Mouse (Mus musculus): Measurements from ENCODE around the gene Aldh6a1.

The Aldh6a1 gene

DNA sequence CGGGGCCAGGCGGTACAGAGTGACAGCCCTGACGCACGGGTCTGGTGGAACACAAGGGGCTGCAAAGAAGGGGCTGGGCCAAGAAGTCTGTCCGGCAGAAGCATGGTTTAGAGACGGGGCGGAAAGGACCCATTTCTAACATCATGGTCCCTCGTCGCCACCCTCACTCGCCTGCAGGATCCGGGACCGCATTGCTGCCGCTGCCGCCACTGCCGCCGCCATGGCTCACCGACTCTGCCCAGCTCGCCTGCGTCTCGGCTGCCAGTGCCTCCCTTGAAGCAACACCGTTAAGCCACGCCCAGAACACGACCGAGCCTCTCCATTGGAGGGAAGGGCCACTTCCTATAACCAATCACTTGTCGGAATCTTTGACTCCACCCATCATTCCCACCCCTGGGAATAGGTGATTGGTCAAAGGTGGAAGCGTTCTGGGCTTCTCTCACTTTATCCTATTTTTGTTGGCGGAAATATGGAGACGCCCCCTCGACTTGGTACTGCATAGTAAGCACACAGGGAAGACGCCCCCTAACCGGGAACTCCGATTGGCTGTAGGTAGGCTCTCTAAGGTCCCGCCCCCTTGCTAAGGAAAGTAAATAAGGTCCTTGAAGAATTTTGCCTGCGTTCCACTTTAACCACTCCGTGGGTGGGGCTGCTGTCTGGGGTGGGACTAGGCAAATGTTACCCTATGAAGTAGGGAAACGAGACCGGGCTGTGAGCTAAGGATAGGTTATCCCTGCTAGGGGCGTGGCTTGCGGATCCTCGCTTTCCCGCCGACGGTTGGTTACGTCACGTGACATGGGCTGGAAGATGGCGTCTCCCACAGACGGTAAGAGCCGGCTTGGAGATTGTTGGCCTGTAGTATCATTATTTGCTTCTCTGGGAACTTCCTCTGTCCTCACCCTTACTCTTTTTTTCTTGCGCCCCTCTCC lies at the start of gene Aldh6a1, which contains the start of gene Lin52:
TSS of gene Aldh6a1 (minus strand) at position 287 of the 929 bp plus-strand sequence.
TSS of gene Lin52 (plus strand) at position 705 of the 929 bp plus-strand sequence.
- peak; percentile 94 for DNase-seq

GRCm38 (mm10) chr12:84496795-84497194 lies 46.0 kb upstream of the Aldh6a1 start:
- DNase-seq: no peak

DNA sequence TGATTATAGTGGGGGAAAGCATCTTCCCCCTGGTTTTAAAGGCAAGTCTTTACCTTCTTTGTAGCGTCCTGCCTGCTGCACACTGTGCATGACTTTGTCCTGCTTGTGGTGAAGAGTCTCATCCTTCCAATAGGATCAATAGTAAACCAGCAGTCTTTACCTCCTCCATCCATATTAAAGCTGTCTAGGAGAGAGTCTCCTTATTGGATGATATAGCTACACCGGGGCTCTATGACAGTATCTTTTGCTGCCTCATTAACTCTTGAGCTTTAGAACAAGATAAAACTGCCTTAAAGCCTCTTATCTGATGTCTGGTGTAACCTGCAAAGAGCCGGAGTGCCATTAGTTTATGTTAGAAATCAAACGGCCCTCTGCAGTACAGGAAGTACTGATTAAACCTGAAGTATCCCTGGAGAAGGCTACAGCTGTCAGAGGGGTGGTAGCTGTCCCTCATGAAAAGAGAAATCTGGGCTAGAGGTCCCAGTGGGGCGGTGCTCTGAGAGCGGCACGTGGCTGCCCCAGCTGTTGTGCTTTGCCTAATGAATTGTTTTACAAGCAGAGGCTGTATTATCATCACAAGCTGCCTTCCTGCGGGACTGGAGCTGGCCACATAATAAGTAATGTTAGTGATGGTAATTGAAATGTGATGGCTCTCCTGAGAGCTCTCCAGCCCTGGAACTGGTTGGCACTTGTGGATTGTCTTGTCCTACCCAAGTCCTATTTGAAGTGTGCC lies 36.7 kb upstream of the Aldh6a1 start:
- DNase-seq: no peak

DNA sequence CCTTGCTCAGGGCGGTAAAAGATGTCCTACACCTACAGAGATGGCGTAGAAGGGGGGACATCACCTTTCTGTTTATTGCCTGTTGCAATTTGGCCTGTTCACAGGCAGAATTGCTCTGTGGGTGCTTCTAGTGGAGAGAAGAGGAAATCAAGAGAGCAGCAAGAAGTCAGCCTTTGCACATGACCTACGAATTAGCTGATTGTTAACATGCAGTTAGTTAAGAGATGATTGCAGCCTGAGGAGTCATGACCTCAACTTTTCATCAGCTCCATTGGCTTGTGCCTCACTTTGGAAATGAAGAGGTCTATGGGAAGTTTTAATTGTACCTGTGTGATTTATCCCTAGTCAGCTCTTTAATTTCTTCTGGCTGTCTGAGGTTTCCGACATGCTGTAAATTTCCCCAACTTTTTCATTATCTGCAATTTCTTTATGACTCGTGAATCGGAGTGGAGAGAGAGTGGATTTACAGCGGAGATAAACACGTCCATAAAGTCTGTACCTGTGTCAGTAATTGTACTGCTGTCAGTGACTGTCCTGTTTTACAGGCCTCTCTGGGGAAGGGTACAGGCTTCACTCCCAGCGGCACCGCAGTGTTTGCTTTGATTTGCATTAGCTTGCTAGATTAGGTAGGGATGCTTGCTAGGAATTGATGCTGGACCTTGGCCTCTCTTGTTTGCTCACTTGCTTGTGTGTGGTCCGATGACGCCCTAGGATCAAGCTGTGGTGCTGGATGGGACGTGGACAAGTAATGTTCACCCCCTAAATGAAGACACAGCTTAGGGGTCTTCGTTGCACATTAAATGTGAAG lies 32.2 kb upstream of the Aldh6a1 start:
- no peak for DNase-seq

DNA sequence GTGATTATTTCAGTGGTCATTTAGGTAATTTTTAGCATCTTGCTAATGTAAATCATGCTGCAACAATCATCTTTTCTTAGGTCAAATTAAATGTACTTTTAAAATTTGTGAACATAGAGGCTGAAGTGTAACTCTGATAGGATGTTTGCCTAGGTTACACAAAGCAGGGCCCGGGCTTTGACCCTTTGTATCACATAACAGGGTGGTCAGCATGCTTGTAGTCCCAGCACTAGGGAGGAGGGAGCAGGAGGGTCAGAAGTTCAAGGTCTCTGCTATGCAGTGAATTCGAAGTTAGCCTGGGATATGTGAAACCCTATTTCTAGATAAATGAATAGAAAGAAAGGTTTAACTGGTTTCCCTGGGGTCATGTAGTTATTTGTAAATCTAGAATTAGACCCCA lies 30.4 kb upstream of the Aldh6a1 start:
- DNase-seq: no peak

DNA sequence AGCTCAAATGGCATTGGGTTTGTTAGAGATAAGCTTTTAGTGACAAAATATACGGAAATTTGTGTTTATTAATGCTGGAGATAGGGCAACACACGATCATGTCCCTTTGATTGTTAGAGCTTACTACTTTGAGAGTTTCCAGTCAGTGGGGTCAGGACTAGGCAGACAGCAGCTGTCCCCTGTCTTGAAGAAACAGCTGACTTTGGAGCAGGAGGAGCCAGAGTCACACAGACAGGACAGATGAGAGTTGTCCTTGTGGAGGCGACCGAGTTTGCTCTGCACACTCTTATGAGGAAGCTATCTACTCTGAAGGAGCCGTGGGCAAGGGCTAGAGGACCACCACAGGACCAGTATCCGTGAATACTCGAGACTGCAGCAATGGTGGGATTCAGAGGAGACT lies 28.1 kb upstream of the Aldh6a1 start:
- DNase-seq: no peak

DNA sequence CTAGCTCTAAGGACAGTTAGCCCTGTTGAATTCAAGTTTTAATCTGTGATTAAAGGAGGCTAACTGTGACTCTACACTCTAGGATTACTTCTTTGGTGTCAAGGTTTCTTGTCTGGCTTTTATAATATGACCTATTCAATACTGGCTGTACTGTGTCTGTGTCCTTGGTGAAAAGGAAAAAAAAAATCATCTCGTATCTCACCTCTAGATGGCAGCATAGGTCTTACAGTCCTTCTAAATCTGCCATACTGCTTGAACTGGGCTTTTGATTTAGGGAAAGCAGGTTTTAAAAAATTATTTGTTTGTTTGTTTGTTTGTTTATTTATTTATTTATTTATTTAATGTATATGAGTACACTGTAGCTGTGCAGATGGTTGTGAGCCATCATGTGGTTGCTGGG lies 17.9 kb upstream of the Aldh6a1 start:
- DNase-seq: no peak

- no peak for DNase-seq
Observed at GRCm38 (mm10) chr12:84462856-84463255, 12.1 kb upstream of the Aldh6a1 start.

DNA sequence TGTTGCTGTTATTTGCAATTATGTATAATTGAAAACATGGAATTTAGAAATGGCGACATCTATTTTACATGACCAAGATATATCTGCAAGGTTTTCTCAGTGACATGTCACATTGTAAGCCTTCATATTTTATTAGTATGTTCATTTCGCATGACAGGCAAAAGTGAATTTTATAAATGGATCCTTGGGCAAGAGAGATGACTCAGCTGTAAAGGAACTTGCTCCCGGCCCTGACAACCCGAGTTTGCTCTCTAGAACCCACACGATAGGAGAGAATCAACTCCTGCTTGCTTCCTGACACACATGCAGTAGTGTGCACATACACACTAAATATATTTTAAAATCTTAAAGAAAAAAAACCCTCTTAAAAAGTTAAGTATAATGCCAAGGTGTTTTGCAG lies 10.6 kb upstream of the Aldh6a1 start:
- no peak for DNase-seq

- DNase-seq: no peak
Observed at GRCm38 (mm10) chr12:84459845-84460244, 9.0 kb upstream of the Aldh6a1 start.

DNA sequence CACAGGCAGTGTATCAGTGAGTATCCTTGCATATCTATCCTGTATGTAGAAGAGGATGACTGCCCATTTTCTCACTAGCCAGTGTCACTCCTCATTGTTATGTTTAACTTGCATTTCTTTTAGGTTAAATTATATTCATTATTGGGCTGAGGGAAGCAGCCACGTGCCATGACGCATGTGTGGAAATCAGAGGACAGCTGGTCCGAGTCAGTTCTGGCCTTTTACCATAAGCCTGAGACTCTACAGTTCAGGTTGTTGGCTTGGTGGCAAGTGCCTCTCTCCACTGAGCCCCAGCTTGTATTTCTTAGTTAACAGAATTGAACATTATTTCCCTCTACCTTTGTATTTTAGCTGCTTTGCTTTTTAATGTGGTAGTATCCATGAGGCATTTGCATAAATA lies 6.1 kb upstream of the Aldh6a1 start:
- no peak for DNase-seq

GRCm38 (mm10) chr12:84451801-84452200 lies 997 bp upstream of the Aldh6a1 start:
- DNase-seq: no peak

- no peak for DNase-seq
Observed at GRCm38 (mm10) chr12:84450351-84450717, 470 bp downstream of the Aldh6a1 start.

GRCm38 (mm10) chr12:84449887-84450286 lies 917 bp downstream of the Aldh6a1 start:
- no peak for DNase-seq

GRCm38 (mm10) chr12:84448181-84448580 lies 2.6 kb downstream of the Aldh6a1 start:
- no peak for DNase-seq

DNA sequence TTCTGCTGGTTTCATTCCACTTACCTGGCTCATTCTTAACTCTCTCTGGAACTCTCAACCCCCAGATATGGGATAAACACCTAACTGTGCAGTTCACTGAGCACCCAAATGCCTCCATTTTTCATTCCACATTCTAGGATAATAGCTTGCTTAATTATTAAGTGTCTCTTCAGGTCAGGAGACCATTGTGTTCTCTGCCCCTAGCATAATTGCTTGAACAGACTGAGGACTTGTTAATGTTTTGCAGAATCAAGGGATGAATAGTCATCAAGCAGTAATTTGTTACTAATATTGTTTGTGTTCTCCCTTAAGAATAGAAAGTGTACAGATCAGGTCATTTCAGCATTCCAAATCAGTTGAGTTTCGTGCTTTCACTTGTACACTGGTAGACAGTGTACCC lies 3.4 kb downstream of the Aldh6a1 start:
- no peak for DNase-seq

GRCm38 (mm10) chr12:84442526-84442925 lies 8.3 kb downstream of the Aldh6a1 start:
- DNase-seq: no peak

- DNase-seq: no peak
Observed at GRCm38 (mm10) chr12:84438697-84439096, 12.1 kb downstream of the Aldh6a1 start.

DNA sequence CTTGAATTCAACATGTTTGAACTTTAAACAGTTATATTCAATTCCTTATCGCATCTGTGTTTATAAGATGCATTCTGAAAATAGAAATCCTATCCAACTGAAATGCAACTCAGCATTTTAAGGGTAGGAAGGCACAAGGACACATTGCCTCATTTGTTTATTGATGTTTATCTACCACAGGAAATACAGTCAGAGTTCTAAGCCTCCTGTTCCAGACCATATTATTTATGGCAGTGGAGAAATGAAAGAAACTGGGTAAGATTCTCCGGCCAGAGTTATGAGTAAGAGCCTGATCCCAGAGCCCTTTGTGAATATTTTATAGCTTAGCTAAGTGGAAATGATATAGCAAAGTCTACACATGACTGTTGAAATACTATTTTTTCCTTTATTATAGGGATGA lies 21.0 kb downstream of the Aldh6a1 start:
- no peak for DNase-seq

- no peak for DNase-seq
Observed at GRCm38 (mm10) chr12:84423990-84424389, 26.8 kb downstream of the Aldh6a1 start.

- DNase-seq: no peak
Observed at GRCm38 (mm10) chr12:84417605-84417922, 33.2 kb downstream of the Aldh6a1 start.

DNA sequence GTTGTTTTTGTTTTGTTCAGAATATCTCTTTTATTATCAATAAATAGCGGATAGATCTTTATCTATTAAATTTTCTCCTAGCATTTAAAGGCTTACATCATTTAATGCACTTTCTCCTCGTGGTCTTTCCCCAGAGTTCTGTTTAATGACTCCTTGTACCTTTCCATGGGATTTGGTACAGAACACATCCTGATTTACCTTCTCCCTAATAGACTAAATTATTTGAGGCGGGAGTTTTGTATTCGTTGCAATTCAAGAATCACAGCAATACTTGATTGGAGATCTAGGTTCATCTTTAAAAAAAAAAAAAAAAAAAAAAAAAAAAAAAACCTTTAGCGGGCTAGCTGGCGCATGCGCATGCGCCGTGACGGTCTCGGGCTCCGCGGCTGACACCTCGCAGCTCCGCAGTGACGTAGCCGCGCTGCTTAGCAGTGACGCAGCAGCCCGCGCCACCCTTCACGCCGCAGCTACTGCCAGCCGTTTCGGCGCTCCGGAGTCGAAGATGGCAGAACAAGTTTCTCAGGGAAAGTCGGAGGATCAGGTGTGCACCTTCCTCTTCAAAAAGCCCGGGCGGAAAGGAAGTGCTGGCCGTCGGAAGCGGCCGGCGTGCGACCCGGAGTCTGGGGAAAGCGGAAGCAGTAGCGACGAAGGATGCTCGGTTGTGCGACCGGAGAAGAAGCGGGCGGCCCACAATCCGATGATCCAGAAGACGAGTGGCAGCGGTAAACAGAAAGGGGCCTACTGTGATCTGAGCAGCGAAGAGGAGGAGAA lies 33.8 kb downstream of the Aldh6a1 start, which contains the start of gene Rnf113a2:
TSS of gene Rnf113a2 (plus strand) at position 363 of the 771 bp plus-strand sequence.
- peak; percentile 74 for DNase-seq

All from cerebellum, adult 8-10 months (tissue).